Mouse (Mus musculus): ENCODE results near the gene Spg11. TPM values are rescaled to one million over a fixed set of nuclear protein-coding genes. Genes with fewer than 3 reads are reported as not detected.
A peak's percentile ranks its signal among the peaks of the same experiment; 100 is the strongest.

The Spg11 gene
- total and polyA plus RNA-seq, 3 experiments, result 1.1 to 15.5 (median 10.7) TPM

GRCm38 (mm10) chr2:122065200-122065969 lies 52.8 kb downstream of the Spg11 start:
- Histone ChIP-seq H3K27me3 (ENCODE audit: insufficient read depth, low read length) (no peaks in the 10 kb centered on the region), H3K9me3 (replicated peaks) (no peaks in the 10 kb centered on the region), H3K4me1 (ENCODE audit: insufficient read depth, low read depth, low read length) (peaks cover 11% of the 10 kb centered on the region), H3K4me3 (ENCODE audit: low read depth, low read length) (no peak overlapping the region), H3K36me3 (replicated peaks) (peaks cover 78% of the 10 kb centered on the region)
- no peak for DNase-seq (ENCODE audit: low spot score)
- ATAC-seq (ENCODE audit: extremely low read depth, insufficient number of reproducible peaks, low FRiP score, poor library complexity, severe bottlenecking), result no peak
- TF ChIP-seq GATA2 (IDR thresholded peaks at IDR 0.05; ENCODE audit: borderline replicate concordance, low read depth, low read length) (no peak), TAL1 (conservative IDR thresholded peaks at IDR 0.05; ENCODE audit: low read depth, low read length) (no peak), POLR2AphosphoS5 (IDR thresholded peaks at IDR 0.05; ENCODE audit: insufficient replicate concordance, low read depth, low read length) (no peak), GATA1 (IDR thresholded peaks at IDR 0.05; ENCODE audit: borderline replicate concordance, low read length) (no peak), CTCF (IDR thresholded peaks at IDR 0.05; ENCODE audit: low read depth, low read length) (no peak)

- Histone ChIP-seq H3K9me3 (replicated peaks) (no peaks in the 10 kb centered on the region), H3K4me3 (ENCODE audit: low read depth, low read length) (no peak overlapping the region), H3K36me3 (replicated peaks) (peaks cover 65% of the 10 kb centered on the region), H3K27me3 (ENCODE audit: insufficient read depth, low read length) (no peaks in the 10 kb centered on the region), H3K4me1 (ENCODE audit: insufficient read depth, low read depth, low read length) (peaks cover 3% of the 10 kb centered on the region; the same call in 1 of the 2 replicates)
- DNase-seq (ENCODE audit: low spot score), result no peak
- ATAC-seq (ENCODE audit: extremely low read depth, insufficient number of reproducible peaks, low FRiP score, poor library complexity, severe bottlenecking), result no peak
- TF ChIP-seq GATA2 (IDR thresholded peaks at IDR 0.05; ENCODE audit: borderline replicate concordance, low read depth, low read length) (no peak), TAL1 (conservative IDR thresholded peaks at IDR 0.05; ENCODE audit: low read depth, low read length) (no peak), GATA1 (IDR thresholded peaks at IDR 0.05; ENCODE audit: borderline replicate concordance, low read length) (no peak), POLR2AphosphoS5 (IDR thresholded peaks at IDR 0.05; ENCODE audit: insufficient replicate concordance, low read depth, low read length) (no peak), CTCF (IDR thresholded peaks at IDR 0.05; ENCODE audit: low read depth, low read length) (no peak)
Observed at GRCm38 (mm10) chr2:122059365-122060115, 58.6 kb downstream of the Spg11 start.

GRCm38 (mm10) chr2:122043926-122044325 lies 74.3 kb downstream of the Spg11 start:
- Histone ChIP-seq H3K4me3 (ENCODE audit: low read depth, low read length) (no peak overlapping the region), H3K27me3 (ENCODE audit: insufficient read depth, low read length) (no peaks in the 10 kb centered on the region), H3K4me1 (ENCODE audit: insufficient read depth, low read depth, low read length) (no peaks in the 10 kb centered on the region), H3K9me3 (replicated peaks) (no peaks in the 10 kb centered on the region), H3K36me3 (replicated peaks) (peaks cover 87% of the 10 kb centered on the region)
- TF ChIP-seq GATA1 (IDR thresholded peaks at IDR 0.05; ENCODE audit: borderline replicate concordance, low read length) (no peak), GATA2 (IDR thresholded peaks at IDR 0.05; ENCODE audit: borderline replicate concordance, low read depth, low read length) (no peak), TAL1 (conservative IDR thresholded peaks at IDR 0.05; ENCODE audit: low read depth, low read length) (no peak), CTCF (IDR thresholded peaks at IDR 0.05; ENCODE audit: low read depth, low read length) (no peak), POLR2AphosphoS5 (IDR thresholded peaks at IDR 0.05; ENCODE audit: insufficient replicate concordance, low read depth, low read length) (no peak)
- no peak for ATAC-seq (ENCODE audit: extremely low read depth, insufficient number of reproducible peaks, low FRiP score, poor library complexity, severe bottlenecking)
- no peak for DNase-seq (ENCODE audit: low spot score)

- DNase-seq (ENCODE audit: low spot score) (no peak), ATAC-seq (ENCODE audit: extremely low read depth, insufficient number of reproducible peaks, low FRiP score, poor library complexity, severe bottlenecking) (peak; percentile 68)
- Histone ChIP-seq H3K9me3 (replicated peaks) (no peaks in the 10 kb centered on the region), H3K36me3 (replicated peaks) (peaks cover 77% of the 10 kb centered on the region), H3K27me3 (ENCODE audit: insufficient read depth, low read length) (no peaks in the 10 kb centered on the region), H3K4me1 (ENCODE audit: insufficient read depth, low read depth, low read length) (peaks cover 35% of the 10 kb centered on the region), H3K4me3 (ENCODE audit: low read depth, low read length) (no peak overlapping the region)
- TF ChIP-seq TAL1 (conservative IDR thresholded peaks at IDR 0.05; ENCODE audit: low read depth, low read length) (peak; percentile 59), CTCF (IDR thresholded peaks at IDR 0.05; ENCODE audit: low read depth, low read length) (no peak)
Observed at GRCm38 (mm10) chr2:122036064-122036463, 82.1 kb downstream of the Spg11 start.

- Histone ChIP-seq H3K4me3 (ENCODE audit: low read depth, low read length) (no peak overlapping the region), H3K9me3 (replicated peaks) (no peaks in the 10 kb centered on the region), H3K36me3 (replicated peaks) (peaks cover 49% of the 10 kb centered on the region), H3K27me3 (ENCODE audit: insufficient read depth, low read length) (no peaks in the 10 kb centered on the region), H3K4me1 (ENCODE audit: insufficient read depth, low read depth, low read length) (peaks cover 40% of the 10 kb centered on the region)
- no peak for TF ChIP-seq TAL1 (conservative IDR thresholded peaks at IDR 0.05; ENCODE audit: low read depth, low read length)
- no peak for TF ChIP-seq GATA2 (IDR thresholded peaks at IDR 0.05; ENCODE audit: borderline replicate concordance, low read depth, low read length)
- TF ChIP-seq CTCF (IDR thresholded peaks at IDR 0.05; ENCODE audit: low read depth, low read length), result no peak
- TF ChIP-seq POLR2AphosphoS5 (IDR thresholded peaks at IDR 0.05; ENCODE audit: insufficient replicate concordance, low read depth, low read length), result no peak
- no peak for TF ChIP-seq GATA1 (IDR thresholded peaks at IDR 0.05; ENCODE audit: borderline replicate concordance, low read length)
- DNase-seq (ENCODE audit: low spot score) (no peak), ATAC-seq (ENCODE audit: extremely low read depth, insufficient number of reproducible peaks, low FRiP score, poor library complexity, severe bottlenecking) (no peak)
Observed at GRCm38 (mm10) chr2:122031970-122032369, 86.2 kb downstream of the Spg11 start.
